Mouse (Mus musculus): ENCODE results near the gene Ovch2.

The Ovch2 gene

DNA sequence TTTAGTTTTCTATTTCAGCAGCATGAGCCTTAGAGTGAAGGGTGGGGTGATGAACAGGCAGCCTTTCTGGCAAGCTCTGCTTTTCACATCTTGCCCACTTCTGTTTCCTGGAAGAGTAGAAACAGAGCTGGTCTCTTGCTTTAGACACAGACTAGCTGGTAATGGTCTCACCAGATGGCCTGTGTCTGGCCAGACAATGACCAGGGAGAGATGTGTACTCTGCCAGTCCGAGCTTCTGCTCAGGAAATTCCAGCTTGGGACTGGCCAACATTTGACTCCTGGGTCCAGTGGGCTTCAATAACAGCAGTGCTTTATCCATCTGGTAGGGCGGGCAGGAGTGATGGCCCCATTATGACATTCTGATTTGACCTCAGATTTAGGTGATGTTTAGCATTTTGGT is 55.9 kb downstream of the Ovch2 start:
- DNase-seq (ENCODE audit: low read depth, low spot score) = no peak

DNA sequence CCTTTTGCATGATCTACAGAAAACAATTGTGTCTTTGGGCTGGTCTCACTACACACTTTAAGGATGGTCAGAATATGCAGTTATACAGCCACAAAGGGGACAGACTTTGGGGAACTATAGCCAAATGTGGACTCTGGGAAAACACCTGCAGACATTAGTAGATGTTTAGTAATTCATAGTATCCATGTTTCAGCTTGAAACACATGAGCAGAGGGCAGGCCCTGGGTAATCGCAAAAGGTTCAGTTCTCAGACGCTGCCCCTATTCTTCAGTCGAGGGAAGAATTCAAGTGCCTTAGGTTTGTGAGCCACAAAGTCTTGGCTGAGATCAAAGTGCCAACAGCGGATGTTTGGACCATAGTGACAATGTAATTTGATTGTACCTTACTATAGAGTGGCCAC is 56.6 kb downstream of the Ovch2 start:
- no peak for DNase-seq (ENCODE audit: low read depth, low spot score)

DNA sequence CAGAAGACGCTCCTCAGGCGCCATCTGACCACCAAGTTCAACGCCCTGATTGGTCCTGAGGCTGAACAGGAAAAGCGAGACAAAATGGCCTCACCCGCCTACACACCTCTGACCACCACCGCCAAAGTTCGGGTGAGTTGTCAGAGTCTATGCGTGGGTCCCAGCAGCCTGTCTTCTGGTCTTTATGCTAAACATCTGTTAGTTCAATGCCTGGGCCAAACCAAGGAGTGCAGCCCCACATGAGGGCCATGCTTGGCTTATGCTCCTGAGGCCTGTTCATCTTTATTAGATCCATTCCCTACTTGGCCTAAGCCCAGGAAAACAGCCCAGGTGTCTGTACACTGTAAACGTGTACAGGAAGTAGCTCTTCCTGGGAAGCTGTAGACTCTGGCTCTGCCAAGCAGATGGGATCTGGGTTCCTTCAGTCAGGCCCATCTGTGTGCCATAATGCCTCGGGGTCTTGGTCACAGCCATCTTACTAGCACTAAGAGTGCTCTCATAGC is 58.0 kb downstream of the Ovch2 start:
- no peak for DNase-seq (ENCODE audit: low read depth, low spot score)

DNA sequence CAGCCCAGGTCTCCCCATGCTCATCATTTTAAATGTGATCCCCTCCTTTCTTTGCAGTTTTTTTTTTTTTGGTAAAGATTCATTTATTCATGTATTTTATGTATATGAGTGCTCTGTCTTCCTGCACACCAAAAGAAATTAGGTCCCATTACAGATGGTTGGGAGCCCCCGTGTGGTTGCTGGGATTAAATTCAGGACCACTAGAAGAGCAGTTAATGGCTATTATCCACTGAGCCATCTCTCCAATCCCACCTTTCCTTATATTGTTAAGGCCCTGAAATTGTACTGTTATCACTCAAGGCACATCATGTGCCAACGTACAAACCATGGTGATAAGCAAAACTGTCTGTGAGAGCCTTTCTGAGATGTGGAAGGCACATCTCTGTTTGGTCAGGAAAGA is 62.3 kb downstream of the Ovch2 start:
- no peak for DNase-seq (ENCODE audit: low read depth, low spot score)

DNA sequence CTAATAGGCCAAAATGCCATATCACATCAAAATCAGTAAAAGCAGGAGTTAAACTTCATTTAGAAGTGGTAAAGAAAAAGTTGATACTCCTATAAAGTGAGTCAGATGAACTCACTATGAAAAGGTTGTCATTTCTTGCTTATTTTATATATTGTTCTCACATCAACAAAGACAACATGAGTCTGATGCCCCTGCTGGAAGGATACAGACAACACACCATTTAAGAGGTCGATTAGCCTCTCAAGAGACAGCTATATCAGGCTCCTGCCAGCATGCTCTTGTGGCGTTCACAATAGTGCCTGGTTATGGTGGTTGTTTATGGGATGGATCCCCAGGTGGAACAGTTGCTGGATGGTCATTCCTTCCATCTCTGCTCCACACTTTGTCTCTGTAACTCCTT is 67.8 kb downstream of the Ovch2 start:
- no peak for DNase-seq (ENCODE audit: low read depth, low spot score)

Measured in skeletal muscle tissue, adult 2 months (tissue).